Mouse (Mus musculus) C2C12 (cell line): ENCODE data around the gene Dennd5a.

ENCODE experiments used
- CEBPB ChIP-seq: IDR thresholded peaks from one replicate; pipeline ENCODE4 v1.6.1; 2011; ENCODE audit warnings: low read depth, mild to moderate bottlenecking, control low read depth, moderate library complexity
- CTCF ChIP-seq: IDR thresholded peaks from one replicate; pipeline ENCODE4 v1.5.1; 2011; ENCODE audit not compliant: control insufficient read depth, insufficient read depth, insufficient read length
- FOSL1 ChIP-seq: IDR thresholded peaks from one replicate; pipeline ENCODE4 v1.8.0; 2011; ENCODE audit warnings: mild to moderate bottlenecking, low read length; ENCODE audit not compliant: poor library complexity, insufficient read depth, severe bottlenecking
- MAX ChIP-seq: IDR thresholded peaks from one replicate; pipeline ENCODE4 v1.6.1; 2011; ENCODE audit warnings: mild to moderate bottlenecking, control low read depth
- MYOD1 ChIP-seq: IDR thresholded peaks from one replicate; pipeline ENCODE4 v1.6.1; 2011; ENCODE audit warnings: low read depth; ENCODE audit not compliant: control insufficient read depth, insufficient read length
- MYOG ChIP-seq: IDR thresholded peaks from one replicate; pipeline ENCODE4 v1.6.1; 2011; ENCODE audit not compliant: control insufficient read depth, insufficient read length; ENCODE audit errors: extremely low read depth
- USF1 ChIP-seq: IDR thresholded peaks from one replicate; pipeline ENCODE4 v1.6.1; 2011; ENCODE audit warnings: low read depth, mild to moderate bottlenecking, control low read depth, moderate library complexity

DNA sequence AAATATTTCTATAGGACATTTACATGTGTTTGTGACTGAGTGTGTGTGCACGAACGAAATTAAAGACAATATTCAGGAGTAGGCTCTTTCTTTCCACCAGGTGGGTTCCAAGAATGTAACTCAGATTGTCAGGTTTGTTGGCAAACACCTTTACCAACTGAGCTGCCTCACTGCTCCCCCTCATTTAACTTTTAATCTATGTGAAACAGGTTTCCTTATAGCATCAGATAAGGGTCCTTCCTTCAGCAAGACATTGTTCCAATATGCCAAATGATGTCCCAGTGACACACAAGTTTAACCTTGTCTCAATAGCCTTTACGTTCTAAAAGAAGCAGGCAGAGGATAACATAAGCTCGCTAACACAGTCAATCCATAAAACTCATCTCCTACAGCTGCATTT is 37.4 kb downstream of the Dennd5a start:
- TF ChIP-seq CTCF = no peak
- TF ChIP-seq USF1 = no peak
- TF ChIP-seq CEBPB = no peak
- no peak for TF ChIP-seq MYOG
- TF ChIP-seq MAX = no peak
- TF ChIP-seq MYOD1 = no peak
- TF ChIP-seq FOSL1 = no peak
